Mouse (Mus musculus): ENCODE results near the gene Ppm1b.
"Not testable (repeated sequence)": the region's sequence is repeated elsewhere in the genome, so short reads cannot be mapped to it uniquely, and the experiment has no call there.

Ppm1b gene

GRCm38 (mm10) chr17:84956441-84956840, at the start of gene Ppm1b:
Ppm1b (plus strand) TSS chr17:84956741.
- no peak for DNase-seq (ENCODE audit: low spot score)

- DNase-seq (ENCODE audit: low spot score), result no peak
Measured at GRCm38 (mm10) chr17:84921666-84922376, 34.7 kb upstream of the Ppm1b start.

GRCm38 (mm10) chr17:84924779-84925178, 31.8 kb upstream of the Ppm1b start:
- DNase-seq (ENCODE audit: low spot score), result no peak

- DNase-seq (ENCODE audit: low spot score), result no peak
Measured at GRCm38 (mm10) chr17:84926233-84926632, 30.3 kb upstream of the Ppm1b start.

GRCm38 (mm10) chr17:84927580-84927979, 29.0 kb upstream of the Ppm1b start:
- no peak for DNase-seq (ENCODE audit: low spot score)

- no peak for DNase-seq (ENCODE audit: low spot score)
Measured at GRCm38 (mm10) chr17:84932943-84933342, 23.6 kb upstream of the Ppm1b start.

- no peak for DNase-seq (ENCODE audit: low spot score)
Measured at GRCm38 (mm10) chr17:84933968-84934367, 22.6 kb upstream of the Ppm1b start.

- DNase-seq (ENCODE audit: low spot score), result not testable (repeated sequence)
Measured at GRCm38 (mm10) chr17:84935620-84936019, 20.9 kb upstream of the Ppm1b start.

- no peak for DNase-seq (ENCODE audit: low spot score)
Measured at GRCm38 (mm10) chr17:84936301-84936700, 20.2 kb upstream of the Ppm1b start.

GRCm38 (mm10) chr17:84936809-84937208, 19.7 kb upstream of the Ppm1b start:
- DNase-seq (ENCODE audit: low spot score), result no peak

GRCm38 (mm10) chr17:84937220-84937619, 19.3 kb upstream of the Ppm1b start:
- no peak for DNase-seq (ENCODE audit: low spot score)

GRCm38 (mm10) chr17:84938215-84938614, 18.3 kb upstream of the Ppm1b start:
- DNase-seq (ENCODE audit: low spot score), result no peak

GRCm38 (mm10) chr17:84940017-84940731, 16.4 kb upstream of the Ppm1b start:
- no peak for DNase-seq (ENCODE audit: low spot score)

- no peak for DNase-seq (ENCODE audit: low spot score)
Measured at GRCm38 (mm10) chr17:84941291-84941868, 15.2 kb upstream of the Ppm1b start.

- no peak for DNase-seq (ENCODE audit: low spot score)
Measured at GRCm38 (mm10) chr17:84942358-84943032, 14.0 kb upstream of the Ppm1b start.

- no peak for DNase-seq (ENCODE audit: low spot score)
Measured at GRCm38 (mm10) chr17:84943033-84943393, 13.5 kb upstream of the Ppm1b start.

GRCm38 (mm10) chr17:84944348-84944747, 12.2 kb upstream of the Ppm1b start:
- no peak for DNase-seq (ENCODE audit: low spot score)

- no peak for DNase-seq (ENCODE audit: low spot score)
Measured at GRCm38 (mm10) chr17:84952521-84952920, 4.0 kb upstream of the Ppm1b start.

- no peak for DNase-seq (ENCODE audit: low spot score)
Measured at GRCm38 (mm10) chr17:84953776-84954175, 2.8 kb upstream of the Ppm1b start.

- DNase-seq (ENCODE audit: low spot score), result no peak
Measured at GRCm38 (mm10) chr17:84954881-84955280, 1.7 kb upstream of the Ppm1b start.

- peak; percentile 86 for DNase-seq (ENCODE audit: low spot score)
Measured at GRCm38 (mm10) chr17:84956931-84957486, 468 bp downstream of the Ppm1b start.

- DNase-seq (ENCODE audit: low spot score), result peak; percentile 100
Measured at GRCm38 (mm10) chr17:84957487-84958259, 1.1 kb downstream of the Ppm1b start.

Measured in urinary bladder, postnatal 14 days (tissue).